Mouse (Mus musculus) myocyte (in vitro differentiated cells): ENCODE data around the gene Ino80d. TPM values are rescaled to one million over a fixed set of nuclear protein-coding genes. Genes with fewer than 3 reads are reported as not detected.

Experiments
- H3K27me3 ChIP-seq: one replicate; pipeline ENCODE4 v1.6.1; 2011; ENCODE audit not compliant: control insufficient read depth, insufficient read depth, insufficient read length
- H3K36me3 ChIP-seq: one replicate; pipeline ENCODE4 v1.6.1; 2011; ENCODE audit not compliant: control insufficient read depth, insufficient read depth
- H3K4me2 ChIP-seq: one replicate; pipeline ENCODE4 v1.6.1; 2011; ENCODE audit warnings: low read depth, control low read depth
- H3K4me3 ChIP-seq: one replicate; pipeline ENCODE4 v1.5.1; 2011; ENCODE audit warnings: mild to moderate bottlenecking, control low read depth, moderate library complexity
- H3K79me2 ChIP-seq: one replicate; pipeline ENCODE4 v1.6.1; 2011; ENCODE audit not compliant: control insufficient read depth, insufficient read depth
- H3ac ChIP-seq: one replicate; pipeline ENCODE4 v1.6.1; 2011; ENCODE audit not compliant: control insufficient read depth, insufficient read length
- MAX ChIP-seq: IDR thresholded peaks from one replicate; pipeline ENCODE4 v1.6.1; 2011; ENCODE audit warnings: low read depth, mild to moderate bottlenecking, control low read depth
- MYOD1 ChIP-seq, 3 experiments: IDR thresholded peaks; one replicate each; pipeline ENCODE4 v1.6.1; 2011; ENCODE audit warnings: control low read depth in 2 of 3, low read depth in 2 of 3, mild to moderate bottlenecking in 2 of 3, moderate library complexity in 1 of 3; ENCODE audit not compliant: insufficient read length in 2 of 3, control insufficient read depth in 1 of 3
- MYOG ChIP-seq, 3 experiments: IDR thresholded peaks; one replicate each; pipeline ENCODE4 v1.6.1; 2011; ENCODE audit warnings: control low read depth in 2 of 3, low read depth in 2 of 3, mild to moderate bottlenecking in 2 of 3; ENCODE audit not compliant: insufficient read length in 2 of 3, control insufficient read depth in 1 of 3, insufficient read depth in 1 of 3
- POLR2AphosphoS2 ChIP-seq: IDR thresholded peaks from one replicate; pipeline ENCODE4 v1.6.1; 2011; ENCODE audit warnings: low read depth, control low read depth; ENCODE audit not compliant: insufficient read length
- TCF12 ChIP-seq: IDR thresholded peaks from one replicate; pipeline ENCODE4 v1.6.1; 2011; ENCODE audit warnings: mild to moderate bottlenecking, control low read depth; ENCODE audit not compliant: poor library complexity, insufficient read depth, severe bottlenecking
- polyA plus RNA-seq: library from polyadenylated mRNA; unstranded; fragments of >200 nt; fragmentation: generic; extraction: Trizol; gene quantifications from one replicate; pipeline ENCODE4 v1.2.1, GENCODE M21; 2012; ENCODE audit warnings: missing spikeins

Gene Ino80d
- polyA plus RNA-seq, 1 experiment = 1.7 TPM

- no peak for TF ChIP-seq MYOD1 (IDR thresholded peaks at IDR 0.05; ENCODE audit: control insufficient read depth in 1 of 3, insufficient read length in 2 of 3, low read depth in 2 of 3)
- no peak for TF ChIP-seq TCF12
- TF ChIP-seq MYOG (IDR thresholded peaks at IDR 0.05; ENCODE audit: control insufficient read depth in 1 of 3, insufficient read depth in 1 of 3, insufficient read length in 2 of 3, low read depth in 2 of 3) = no peak
- TF ChIP-seq POLR2AphosphoS2 = no peak
- no peak for TF ChIP-seq MAX
Observed at GRCm38 (mm10) chr1:62908508-62908907, 206.0 kb downstream of the Ino80d start.

More at GRCm38 (mm10) chr1:62908508-62908907, 206.0 kb downstream of the Ino80d start:
- Histone ChIP-seq H3ac (no peak overlapping the region), H3K27me3 (no peaks in the 10 kb centered on the region), H3K4me3 (no peak overlapping the region), H3K4me2 (no peak overlapping the region), H3K79me2 (no peaks in the 10 kb centered on the region), H3K36me3 (no peaks in the 10 kb centered on the region)

Other genes starting within 250 kb of the Ino80d start
- 1,523 TPM for gene Eef1b2, start 62.2 kb upstream of the Ino80d start, polyA plus RNA-seq
- 58.8 TPM for gene Ndufs1, start 62.2 kb upstream of the Ino80d start, polyA plus RNA-seq
- 0.02 TPM for gene Gpr1, start 99.9 kb upstream of the Ino80d start, polyA plus RNA-seq
- gene Zdbf2, start 158.6 kb upstream of the Ino80d start, polyA plus RNA-seq = under 0.01 TPM